Mouse (Mus musculus) retina, postnatal 7 days (tissue): ENCODE results near the gene Nrp1.

ENCODE experiments used
- DNase-seq: peaks from one replicate; pipeline ENCODE4 v3.0.0-alpha.2; 2012; ENCODE audit warnings: low read depth, low spot score

Gene Nrp1

DNA sequence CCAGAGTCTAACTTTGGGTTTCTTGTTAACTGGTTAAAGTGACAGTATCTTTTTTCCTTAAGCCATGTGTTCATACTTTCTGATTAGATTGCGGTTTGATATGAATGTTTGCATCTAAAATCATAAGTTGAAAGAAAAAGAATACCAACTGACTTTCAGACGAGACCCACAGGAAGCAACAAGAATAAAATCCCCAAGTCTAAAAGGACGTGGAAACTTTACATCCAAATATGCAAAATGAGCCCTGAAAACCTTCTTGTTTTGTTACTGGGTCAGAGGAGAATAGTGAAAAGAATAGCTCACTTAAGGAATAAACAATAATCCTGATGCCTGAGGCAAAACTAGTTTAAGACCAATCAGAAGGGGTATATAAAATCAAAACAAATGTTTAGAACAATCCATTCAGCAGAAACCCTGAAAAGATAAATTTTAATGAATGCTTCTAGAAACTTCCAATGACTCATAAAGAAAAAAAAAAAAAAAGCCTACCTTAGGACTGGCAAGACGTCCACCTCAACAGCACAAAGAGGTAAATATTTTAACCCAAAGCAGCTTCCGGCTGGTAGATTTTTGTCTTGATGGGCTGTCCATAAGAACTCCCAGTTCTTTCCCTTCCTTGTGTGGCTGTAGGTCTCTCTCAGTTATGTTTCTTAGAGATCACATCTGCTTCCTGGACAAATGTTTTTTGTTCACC lies 145.9 kb downstream of the Nrp1 start:
- no peak for DNase-seq

DNA sequence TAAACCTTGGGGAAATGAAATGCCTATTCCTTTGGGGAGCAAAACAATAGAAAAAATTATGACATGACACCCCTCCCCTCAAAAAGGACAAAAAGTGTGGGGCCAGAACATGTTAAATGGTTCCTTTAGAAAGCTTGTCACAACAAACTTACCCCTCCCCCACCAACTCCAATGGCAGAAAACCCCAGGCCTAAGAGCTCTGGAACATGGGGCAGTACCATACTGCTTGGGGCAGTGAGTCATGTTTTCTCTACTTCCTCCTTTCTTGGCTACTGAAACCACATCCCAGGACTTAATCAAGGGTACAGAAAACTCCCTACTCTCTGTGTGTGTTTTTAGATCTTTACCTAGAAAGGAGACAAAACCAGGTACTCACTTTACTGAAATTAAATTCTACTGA lies 147.5 kb downstream of the Nrp1 start:
- DNase-seq, result no peak

DNA sequence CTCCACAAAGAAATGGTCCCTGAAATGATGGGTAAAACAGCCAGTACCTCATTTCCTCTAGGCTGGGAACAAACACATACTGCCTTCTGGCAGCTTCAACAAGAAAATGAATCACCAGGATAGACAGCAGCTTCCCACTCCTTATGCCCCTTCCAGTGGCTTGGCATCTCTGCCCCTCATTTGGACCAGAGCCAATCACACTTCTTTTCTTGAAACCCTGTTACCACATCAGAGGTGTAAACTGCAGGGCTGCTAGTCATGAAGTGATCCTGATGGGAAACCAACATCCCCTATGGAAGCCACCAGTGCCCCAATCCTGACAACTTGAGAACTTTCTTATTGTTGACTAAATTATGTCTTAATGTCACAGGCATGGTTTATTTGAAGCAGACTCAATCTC lies 150.3 kb downstream of the Nrp1 start:
- no peak for DNase-seq

DNA sequence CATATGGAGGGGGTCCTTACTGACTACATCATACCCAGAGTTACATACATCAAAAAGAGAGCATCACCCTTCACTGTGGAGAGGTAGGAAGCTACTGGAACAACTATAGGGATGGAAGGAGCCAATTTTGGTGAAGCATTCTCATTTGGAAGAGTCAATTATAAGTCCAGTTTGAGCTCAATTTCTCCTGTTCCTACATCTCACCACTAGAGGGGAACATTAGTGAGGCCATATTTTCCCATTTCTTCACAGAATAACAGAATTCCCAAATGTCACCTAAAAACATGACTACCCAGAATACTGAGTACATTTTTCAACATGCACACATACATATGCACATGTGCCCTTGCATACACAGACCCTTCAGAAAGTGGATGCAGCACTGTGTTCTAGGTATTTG lies 152.6 kb downstream of the Nrp1 start:
- DNase-seq, result no peak

DNA sequence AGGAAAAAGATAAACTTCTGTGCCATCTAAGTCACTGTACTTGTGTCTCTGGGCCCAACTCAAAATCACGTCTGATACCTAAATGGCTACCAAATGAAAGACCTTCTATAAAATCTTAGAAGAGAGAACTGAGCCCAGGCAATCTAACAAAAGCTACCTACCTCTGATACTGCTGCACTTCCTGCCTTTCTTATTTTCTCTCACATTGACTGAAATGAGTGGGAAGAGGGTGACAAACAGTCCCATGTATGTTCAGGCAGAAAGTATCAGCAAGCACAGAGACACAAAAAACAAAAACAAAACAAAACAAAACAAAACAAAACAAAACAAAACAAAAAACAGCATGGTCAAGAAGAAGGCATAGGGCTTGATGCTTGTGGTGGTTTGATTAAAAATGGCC lies 153.3 kb downstream of the Nrp1 start:
- DNase-seq, result no peak

DNA sequence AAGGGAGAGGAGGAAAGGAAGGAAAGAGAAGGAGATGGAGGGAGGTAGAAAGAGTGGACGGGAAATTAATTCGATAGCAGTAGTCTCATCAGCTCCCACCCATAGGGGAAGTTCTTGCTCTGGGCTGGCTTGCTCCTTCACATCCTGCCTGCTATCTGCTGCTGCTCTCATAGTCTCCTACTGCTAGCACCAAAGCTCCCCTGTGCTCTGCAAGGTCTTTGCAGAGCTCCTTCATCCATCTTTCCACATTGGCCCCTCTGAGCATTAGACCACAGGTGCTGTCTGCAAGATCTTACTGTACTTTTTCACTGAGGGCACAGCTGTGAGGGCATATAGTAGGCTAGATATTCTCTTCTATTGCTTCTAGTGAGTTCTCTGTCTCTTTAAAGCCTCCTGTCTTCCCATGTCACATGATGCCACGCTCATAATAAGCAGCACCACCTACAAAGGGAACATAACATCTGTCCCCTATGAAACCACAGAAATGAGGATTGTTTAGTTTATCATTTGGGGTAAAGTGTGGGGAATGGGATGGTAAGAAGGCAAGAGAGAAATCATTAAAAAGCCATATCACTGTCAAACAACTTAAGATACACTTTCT lies 158.5 kb downstream of the Nrp1 start:
- DNase-seq, result no peak

DNA sequence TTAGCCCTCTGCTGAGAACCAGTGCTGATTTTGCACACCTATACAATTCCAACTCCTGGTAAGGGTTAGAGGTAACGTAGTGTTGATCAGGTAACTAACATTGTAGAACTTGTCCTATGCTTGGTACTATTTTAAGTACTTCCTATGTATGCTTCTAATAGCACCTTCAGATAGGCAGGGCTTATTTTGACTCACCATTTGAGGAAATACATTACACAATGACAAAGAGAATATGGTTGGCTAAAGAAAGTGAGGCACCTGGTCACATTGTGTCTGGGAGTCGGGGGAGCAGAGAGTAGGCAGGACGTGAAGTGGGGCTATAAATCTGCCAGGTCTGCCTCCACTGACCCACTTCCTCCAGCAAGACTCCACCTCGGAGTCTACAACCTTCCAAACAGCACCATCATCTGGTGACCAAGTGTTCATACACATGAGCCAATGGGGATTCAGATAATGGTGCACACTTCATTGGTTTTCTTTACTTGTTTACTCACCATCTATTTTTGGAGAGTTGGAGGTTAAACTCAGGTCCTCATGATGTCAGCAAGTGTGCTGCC lies 159.2 kb downstream of the Nrp1 start:
- DNase-seq, result no peak

DNA sequence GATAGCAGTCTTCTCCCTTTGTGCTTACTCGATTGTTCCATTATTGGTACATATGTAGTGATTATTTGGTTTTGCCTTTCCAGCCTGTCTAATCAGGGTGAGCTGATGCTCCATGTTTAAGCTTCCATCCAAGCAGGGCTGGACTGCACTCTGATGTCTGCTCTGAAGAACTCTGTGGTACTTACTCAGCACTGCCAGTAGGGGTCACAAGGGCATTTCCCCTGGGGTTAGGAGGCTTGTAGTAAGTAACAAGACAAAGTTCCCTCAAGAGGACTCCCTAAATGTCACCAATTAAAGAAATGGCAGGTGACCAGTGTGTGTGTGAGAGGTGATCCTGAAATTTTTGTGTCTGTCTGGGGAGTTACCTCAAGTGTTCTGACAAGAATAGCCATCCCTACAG lies 161.0 kb downstream of the Nrp1 start:
- DNase-seq, result no peak

DNA sequence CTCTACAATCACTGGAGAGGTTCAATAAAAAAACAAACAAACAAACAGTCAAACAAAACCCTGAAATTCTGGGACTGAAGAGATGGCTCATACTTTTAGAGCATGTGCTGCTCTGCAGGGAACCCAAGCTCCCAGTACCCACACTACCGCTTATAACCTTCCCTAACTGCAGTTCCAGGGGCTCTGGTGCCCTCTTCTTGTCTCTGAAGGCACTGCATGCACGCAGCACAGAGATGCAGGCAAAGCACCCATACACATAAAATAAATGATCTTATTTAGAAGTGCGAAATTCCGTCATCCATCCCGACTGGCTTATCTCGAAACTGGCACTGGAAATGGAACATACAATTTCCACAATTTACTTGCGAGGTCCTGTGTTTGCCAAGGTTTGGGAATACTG lies 165.4 kb downstream of the Nrp1 start:
- no peak for DNase-seq

DNA sequence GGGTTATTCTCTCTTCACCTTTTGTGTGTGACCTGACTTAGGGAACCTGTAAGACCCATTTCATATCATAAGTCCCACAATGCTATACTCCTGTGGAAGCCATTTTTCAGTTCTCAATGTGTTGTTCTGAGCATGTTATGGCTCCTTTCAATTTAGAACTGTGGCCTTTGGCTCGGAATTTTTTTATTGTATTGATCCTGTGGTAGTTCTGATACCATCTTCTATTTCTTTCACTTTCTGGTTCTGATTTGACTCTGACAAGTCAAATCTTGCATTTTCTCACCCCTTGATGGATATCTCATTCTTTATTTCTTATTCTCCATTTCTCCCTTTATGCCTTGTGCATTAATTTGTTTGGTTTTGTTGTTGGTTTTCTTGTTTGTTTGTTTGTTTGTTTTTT lies 167.5 kb downstream of the Nrp1 start:
- DNase-seq, result no peak

DNA sequence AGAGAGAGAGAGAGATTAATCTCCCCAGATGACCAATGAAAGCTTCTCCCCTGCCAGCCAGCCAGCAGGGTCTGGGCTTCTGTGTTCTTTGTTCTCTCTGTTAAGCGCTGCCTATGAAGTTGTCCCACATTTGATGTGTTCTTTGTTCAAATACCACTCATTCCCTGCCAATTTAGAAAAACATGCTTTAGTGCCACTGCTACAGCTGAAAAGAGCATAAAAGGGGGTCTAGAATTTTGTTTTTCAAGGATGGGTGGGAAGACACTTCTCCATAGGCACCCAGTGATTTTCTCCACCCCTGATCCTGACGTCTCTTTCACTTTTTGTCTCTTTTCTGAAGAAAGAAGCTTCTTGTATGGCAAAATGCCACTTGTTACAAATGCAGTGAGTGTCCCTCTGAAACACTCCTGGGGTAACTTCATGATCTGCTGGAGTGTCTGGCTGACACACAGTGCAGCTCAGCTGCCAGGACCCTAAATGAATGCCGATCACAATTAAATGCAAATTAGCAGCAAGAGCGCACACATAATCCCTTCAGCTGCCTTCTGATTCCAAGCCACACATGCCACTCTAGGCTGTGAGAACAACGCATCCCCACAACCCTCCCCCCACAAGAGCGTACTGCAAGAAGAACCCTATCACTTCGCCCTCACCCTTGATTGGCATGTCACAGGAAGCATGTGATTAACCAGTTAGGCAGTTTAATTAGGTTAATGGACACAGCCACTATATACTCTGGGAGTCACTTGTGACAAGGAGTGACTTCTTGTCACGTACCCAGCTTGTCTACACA lies 170.4 kb downstream of the Nrp1 start:
- peak; percentile 34 for DNase-seq

DNA sequence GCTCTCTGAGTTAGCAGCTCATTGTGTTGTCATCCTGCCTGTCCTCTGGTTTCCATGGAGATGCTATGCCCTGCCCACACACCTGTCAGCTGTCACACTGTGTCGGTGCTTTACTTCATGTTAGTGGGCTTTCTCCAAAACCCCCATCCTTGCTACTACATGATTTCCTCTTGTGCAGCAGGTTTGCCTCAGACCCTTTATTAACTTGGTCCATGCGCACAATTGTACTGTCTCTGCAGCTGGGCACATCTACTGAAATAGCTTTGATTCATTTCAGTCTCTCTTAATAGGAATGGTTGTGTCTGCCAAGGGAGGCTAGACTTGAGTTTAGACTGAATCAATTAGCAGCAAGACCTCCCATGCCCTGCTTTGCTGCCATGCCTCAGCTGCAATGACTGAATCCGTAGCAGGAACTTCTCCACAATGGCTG lies 176.1 kb downstream of the Nrp1 start:
- no peak for DNase-seq

DNA sequence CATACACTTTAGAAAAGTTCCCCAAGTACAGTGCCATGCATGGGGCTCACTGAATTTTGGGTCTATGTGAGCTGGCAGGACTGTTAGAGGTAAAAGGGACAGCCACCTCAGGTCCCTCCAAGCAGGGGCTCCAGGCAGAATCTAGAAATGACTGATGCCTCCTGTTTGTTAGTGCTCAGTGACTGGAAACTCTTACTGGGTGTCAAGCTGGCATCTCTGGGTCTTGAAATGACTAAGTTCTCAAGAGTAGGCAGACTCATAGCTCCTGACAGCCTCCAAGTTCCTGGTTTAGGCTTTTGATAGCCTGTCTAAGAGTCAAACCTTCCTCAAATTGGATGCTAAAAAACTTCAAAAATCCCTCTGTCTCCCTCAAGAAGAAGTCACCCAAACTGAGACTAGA lies 177.3 kb downstream of the Nrp1 start:
- DNase-seq, result no peak

DNA sequence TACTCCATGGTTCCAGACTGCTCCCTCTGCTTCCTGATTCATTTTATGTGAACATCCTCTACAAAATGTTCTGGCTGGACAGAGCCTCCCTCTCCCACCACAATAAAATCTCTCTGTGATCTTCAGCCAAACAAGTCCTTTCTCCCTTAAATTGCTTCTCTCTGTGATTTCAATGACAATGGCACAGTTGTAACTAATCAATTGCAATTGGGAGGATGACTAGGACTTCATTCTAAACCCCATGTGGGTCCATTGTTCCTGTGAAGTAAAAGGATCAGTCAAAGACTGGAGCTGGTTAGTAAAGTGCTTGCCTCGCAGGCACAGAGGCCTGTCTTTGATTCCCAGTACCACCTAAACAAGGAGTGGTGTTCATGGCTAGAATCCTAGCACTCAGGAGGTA lies 180.0 kb downstream of the Nrp1 start:
- DNase-seq, result no peak

DNA sequence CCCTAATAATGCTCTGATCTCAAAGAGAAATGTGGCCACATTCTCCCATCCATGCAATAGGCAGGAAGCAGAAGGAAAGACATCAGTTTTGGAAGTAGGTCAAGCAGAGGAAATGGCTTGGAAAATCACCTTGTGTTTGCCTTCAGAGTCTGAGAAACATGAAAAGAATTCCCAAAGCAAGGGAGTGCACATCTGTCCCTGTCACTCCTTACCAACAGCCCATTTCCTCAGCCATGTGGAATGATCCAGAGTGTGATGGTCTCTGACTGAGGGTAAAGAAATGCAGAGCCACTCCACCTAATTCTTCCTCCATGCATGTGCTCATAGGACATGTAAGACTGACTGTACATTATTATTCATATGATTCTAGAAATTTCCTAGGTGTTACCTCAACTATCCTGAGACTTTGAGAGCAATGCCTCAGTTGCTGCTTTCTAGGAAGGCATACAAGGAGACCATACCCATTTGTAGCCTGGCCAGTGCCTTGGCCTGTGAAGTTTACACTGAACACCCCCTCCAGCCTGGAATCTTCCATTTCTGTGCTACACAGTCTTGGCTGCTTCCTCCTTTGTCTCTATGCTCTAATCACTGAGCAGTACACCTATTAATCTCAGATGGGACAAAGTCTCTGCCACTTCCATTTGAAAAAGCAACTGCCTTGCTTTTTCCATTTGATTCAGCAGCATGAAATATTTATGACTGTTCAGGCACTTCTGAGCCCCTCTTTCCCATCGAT lies 183.1 kb downstream of the Nrp1 start:
- no peak for DNase-seq

DNA sequence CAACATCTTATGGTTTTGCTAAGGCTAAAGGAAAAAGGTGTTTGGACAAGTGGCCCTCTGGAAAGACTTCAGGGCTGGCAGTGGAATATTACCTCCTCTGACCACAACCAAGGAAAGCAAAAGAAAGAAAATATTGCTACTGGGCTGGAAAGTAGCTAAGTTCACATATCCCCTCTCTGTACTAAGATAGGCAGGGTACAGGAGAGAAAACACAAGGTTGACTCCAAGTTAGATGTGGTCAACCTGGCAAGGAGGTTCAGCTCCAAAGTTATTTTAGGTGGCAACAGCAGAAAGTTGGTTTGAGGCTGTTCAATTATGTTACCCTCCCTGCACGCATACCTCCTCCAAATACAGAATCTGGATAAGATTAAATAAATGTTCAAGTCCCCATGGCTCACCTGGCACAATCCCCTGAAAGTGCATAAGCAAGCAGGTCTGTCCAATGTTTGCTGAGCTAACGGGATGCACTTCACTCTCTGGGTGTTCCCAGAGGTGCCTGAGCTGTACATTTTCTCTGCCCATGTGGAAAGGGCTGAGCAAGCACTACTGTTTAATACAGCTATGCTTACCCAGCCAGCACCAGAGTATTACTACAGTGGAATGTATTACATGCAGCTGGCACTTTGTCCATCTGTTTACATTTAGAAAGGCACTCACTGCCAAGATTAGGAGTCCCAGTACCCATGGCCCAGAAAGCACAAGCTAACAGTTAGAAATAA lies 185.9 kb downstream of the Nrp1 start:
- DNase-seq, result no peak

DNA sequence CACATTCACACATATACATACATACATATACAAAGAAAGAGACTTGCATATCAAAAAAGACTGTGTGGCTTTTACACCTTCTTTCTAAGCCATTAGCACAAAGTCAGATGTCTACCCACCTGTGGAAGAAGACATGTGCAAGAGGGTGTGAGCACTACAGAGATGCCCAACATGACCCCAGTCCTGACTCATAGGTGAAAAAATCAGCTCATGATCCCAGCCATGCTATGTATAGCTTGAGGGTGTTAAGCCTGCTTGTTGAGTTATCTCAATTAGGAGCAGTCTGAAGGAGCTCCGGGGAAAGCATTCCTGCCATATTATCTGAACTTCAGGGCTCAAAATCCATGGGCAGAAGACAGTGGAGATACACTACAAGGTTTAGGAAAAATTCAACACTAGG lies 187.9 kb downstream of the Nrp1 start:
- DNase-seq, result no peak

DNA sequence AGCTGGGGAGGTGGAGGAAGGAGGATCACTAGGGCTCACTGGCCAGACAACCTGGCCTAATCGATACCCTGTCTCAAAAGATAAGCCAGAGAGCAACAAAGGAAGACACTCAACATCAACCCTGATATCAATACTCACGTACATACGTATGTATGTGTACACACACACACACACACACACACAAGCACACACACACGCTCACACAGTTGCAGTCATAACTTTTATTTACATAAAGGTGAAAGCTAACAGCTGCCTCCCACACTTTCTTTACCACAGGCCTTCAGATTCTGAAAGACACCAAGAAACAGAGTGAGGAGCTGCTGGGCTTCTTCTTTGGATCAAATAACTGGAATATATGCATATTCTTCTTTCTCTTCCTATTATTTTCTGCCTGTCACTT lies 189.0 kb downstream of the Nrp1 start:
- no peak for DNase-seq

DNA sequence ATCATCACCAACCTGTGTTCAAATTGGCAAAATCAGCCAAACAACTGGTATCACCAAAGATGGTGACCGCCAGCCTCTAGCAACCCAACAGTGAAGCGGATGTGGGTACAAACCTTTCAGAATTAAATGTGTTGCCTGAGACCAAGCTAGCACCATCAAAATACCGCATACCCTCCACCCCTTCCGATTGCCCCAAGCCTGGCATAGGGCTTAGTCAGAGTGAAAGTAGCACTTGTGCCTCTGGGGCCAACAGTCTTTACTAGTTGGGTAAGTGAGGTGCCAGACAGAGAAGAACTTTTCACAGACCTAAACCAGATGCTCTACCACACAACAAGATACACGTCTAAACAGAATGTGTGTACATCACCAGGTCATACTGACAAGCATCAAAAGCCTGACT lies 191.3 kb downstream of the Nrp1 start:
- no peak for DNase-seq

DNA sequence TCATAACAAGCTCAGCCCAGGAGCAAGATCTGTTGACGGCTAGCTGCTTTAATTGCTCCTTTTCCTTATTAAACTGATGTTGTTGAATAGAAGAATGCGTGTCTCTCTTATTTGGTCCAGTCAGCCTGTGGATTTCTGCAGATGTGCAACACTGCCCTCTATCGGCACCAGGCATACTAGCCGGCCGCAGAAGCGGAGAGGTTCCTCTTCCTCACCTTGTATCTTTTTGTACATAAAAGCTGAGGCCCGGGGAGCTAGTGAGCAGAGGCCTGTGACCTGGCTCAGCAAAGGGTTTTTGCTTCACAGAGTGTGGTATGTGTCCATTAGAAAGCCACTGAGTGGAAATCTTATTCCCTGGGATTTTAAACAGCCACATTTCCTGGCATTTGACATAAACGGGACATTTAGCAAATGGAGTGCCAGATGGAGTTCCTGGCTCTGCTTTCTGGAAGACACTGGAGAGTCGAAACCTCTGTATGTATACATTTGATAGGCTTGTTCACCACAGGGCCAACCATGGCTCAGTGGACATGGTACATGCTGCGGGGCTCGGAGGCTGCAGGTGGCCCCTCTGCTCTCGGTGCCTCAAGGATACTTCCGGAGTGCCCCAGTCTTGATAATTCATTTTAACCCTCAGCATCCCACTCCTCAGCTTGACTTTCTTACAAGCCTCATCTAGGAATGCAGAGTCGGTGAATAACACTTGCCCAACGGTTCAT lies 193.2 kb downstream of the Nrp1 start:
- peak; percentile 32 for DNase-seq
